Mouse (Mus musculus) G1E (cell line): ENCODE measurements around the gene Rxylt1.

Source experiments
- CTCF ChIP-seq: IDR thresholded peaks from 2 replicates; pipeline ENCODE4 v1.5.1; 2012; ENCODE audit warnings: low read depth, low read length, inconsistent platforms, mixed read lengths
- TAL1 ChIP-seq: conservative IDR thresholded peaks from 2 replicates; pipeline ENCODE4 v1.6.1; 2012; ENCODE audit warnings: low read depth, low read length, inconsistent platforms, mixed read lengths

DNA sequence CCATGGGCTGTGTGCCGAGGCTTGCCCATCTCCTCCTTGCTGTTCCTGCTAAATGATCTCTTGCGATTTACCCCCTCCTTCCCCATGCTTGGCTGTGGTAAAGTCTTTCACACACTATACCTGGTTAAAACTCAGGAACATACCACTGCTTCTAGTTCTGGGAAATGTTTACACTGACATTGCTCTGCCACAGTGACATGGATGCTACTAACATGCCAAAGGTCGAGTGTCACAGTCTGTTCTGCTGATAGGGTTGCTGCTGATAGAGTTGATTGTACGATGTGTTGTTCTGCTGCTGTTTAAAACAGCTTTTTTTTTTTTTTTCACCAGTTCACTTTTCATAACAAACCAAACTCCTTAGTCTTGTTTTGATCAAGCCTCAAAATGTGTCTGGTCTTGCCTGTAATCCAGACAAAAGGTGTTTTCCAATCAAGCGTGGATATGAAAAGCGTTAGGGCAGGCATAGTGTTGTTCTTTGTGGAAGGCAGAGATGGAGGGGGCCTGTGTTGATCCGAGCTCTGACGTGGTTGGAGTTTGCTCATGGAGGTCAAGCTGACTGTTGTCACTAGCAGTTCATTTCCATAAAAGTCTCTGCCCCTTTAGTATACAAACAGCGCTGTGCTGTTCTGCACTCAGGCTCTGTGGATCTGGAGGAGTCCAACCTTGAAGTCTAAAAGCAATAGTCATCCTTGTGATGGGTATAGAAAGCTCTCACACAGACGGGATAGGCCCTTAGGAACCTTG lies 8.9 kb upstream of the Rxylt1 start:
- TF ChIP-seq TAL1 (no peak), CTCF (no peak)
